Mouse (Mus musculus) E14TG2a.4 (cell line): Measurements from ENCODE around the gene Immt.
"Not testable (repeated sequence)": the region's sequence is repeated elsewhere in the genome, so short reads cannot be mapped to it uniquely, and the experiment has no call there.

Source experiments
- H3K27me3 ChIP-seq: 2 replicates; pipeline ENCODE4 v1.6.1; 2014; ENCODE audit warnings: low read length, control low read depth; ENCODE audit not compliant: insufficient read depth
- H3K36me3 ChIP-seq: 2 replicates; pipeline ENCODE4 v1.6.1; 2014; ENCODE audit warnings: low read length, control low read depth; ENCODE audit not compliant: insufficient read depth
- H3K4me1 ChIP-seq: replicated peaks from 2 replicates; pipeline ENCODE4 v1.6.1; 2014; ENCODE audit warnings: low read depth, low read length, control low read depth
- H3K4me3 ChIP-seq: replicated peaks from 2 replicates; pipeline ENCODE4 v1.5.1; 2014; ENCODE audit warnings: mild to moderate bottlenecking, low read length
- H3K9me3 ChIP-seq: 2 replicates; pipeline ENCODE4 v1.6.1; 2014; ENCODE audit warnings: low read length, control low read depth
- CTCF ChIP-seq: conservative IDR thresholded peaks from 2 replicates; pipeline ENCODE4 v1.5.1; 2014; ENCODE audit warnings: low read length
- NANOG ChIP-seq: IDR thresholded peaks from 2 replicates; pipeline ENCODE4 v1.6.1; 2014; ENCODE audit warnings: borderline replicate concordance, low read length, mixed read lengths
- POU5F1 ChIP-seq: IDR thresholded peaks from 2 replicates; pipeline ENCODE4 v1.6.1; 2014; ENCODE audit warnings: low read length, borderline replicate concordance

Immt gene

GRCm38 (mm10) chr6:71829768-71830167 lies 1.4 kb upstream of the Immt start:
- Histone ChIP-seq H3K4me1 (peaks cover 37% of the 10 kb centered on the region), H3K36me3 (peaks cover 25% of the 10 kb centered on the region), H3K9me3 (no peaks in the 10 kb centered on the region), H3K4me3 (peak overlapping the region; percentile 98), H3K27me3 (no peaks in the 10 kb centered on the region)
- TF ChIP-seq CTCF (no peak), NANOG (no peak), POU5F1 (no peak)

DNA sequence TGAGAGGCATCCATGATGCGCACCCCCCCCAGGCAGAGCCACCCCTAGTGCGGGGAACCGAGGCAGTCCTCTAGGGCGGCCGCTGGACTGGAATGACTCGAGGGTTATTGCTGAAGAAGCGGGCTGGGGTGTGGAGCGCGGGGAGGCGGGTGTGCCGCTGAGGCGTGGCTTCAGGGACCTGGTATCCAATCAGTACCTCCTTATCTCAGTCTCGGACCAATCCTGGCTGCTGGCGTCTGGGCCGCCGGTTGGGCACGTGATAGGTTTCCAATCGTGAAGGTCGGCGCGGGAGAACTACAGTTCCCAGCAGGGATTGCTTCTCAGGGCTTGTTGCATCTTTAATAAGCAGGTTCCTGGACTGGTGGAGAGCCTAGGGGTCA lies 440 bp downstream of the Immt start:
- peaks cover 53% of the 10 kb centered on the region for H3K4me1 ChIP-seq
- no peak for TF ChIP-seq CTCF
- TF ChIP-seq POU5F1 = no peak
- no peak for TF ChIP-seq NANOG

DNA sequence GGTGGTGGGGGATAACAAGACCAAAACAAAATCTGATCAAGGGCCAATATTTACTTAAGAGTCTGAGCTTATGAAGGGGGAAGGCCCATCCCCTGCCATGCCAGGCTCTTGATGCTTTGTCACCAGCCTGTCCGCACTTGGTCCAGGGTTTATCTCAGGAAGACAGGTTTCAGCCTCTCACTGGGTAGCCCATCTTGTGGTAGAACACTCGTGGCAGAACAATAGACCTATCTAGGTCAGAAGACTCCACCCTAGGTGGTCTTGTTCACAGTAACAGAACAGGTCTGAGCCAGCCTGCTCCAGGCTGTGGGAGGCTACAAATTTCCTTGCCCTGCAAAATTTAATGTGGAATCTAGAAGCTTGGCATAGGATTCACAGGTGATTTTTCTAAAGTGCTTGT lies 5.7 kb downstream of the Immt start:
- no peaks in the 10 kb centered on the region for H3K27me3 ChIP-seq
- peaks cover 91% of the 10 kb centered on the region for H3K4me1 ChIP-seq
- no peaks in the 10 kb centered on the region for H3K9me3 ChIP-seq
- H3K4me3 ChIP-seq = peak overlapping the region; percentile 45; the same call in 1 of the 2 replicates
- no peak for TF ChIP-seq CTCF
- TF ChIP-seq NANOG = peak; percentile 46; the same call in 1 of the 2 replicates
- no peak for TF ChIP-seq POU5F1
- H3K36me3 ChIP-seq = peaks cover 47% of the 10 kb centered on the region

More for the DNA sequence above, 440 bp downstream of the Immt start:
- Histone ChIP-seq H3K4me3 (peak overlapping the region; percentile 98), H3K27me3 (no peaks in the 10 kb centered on the region), H3K9me3 (no peaks in the 10 kb centered on the region), H3K36me3 (peaks cover 40% of the 10 kb centered on the region)

DNA sequence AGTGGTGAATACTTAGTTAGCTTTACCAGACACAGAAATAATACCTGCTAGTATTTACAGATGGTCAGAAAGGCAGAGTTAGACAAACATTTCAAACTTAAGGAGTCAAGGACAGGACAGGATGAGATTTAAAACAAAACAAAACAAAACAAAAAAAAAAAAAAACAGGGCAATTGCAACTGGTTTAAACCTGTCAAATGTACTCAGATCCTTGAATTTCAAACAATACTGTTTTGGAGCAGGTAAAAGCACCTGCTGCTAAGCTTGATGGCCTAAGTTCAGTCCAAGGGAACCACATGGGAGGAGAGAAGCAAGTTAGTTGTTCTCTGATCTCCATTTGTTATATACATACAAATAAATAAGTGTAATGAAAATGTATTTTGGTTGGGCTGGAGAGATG lies 8.7 kb downstream of the Immt start:
- peaks cover 48% of the 10 kb centered on the region for H3K36me3 ChIP-seq
- H3K27me3 ChIP-seq = no peaks in the 10 kb centered on the region
- TF ChIP-seq POU5F1 (no peak), CTCF (no peak), NANOG (peak; percentile 59; the same call in 1 of the 2 replicates)
- H3K4me3 ChIP-seq = no peak overlapping the region
- peaks cover 78% of the 10 kb centered on the region for H3K4me1 ChIP-seq
- H3K9me3 ChIP-seq = no peaks in the 10 kb centered on the region

DNA sequence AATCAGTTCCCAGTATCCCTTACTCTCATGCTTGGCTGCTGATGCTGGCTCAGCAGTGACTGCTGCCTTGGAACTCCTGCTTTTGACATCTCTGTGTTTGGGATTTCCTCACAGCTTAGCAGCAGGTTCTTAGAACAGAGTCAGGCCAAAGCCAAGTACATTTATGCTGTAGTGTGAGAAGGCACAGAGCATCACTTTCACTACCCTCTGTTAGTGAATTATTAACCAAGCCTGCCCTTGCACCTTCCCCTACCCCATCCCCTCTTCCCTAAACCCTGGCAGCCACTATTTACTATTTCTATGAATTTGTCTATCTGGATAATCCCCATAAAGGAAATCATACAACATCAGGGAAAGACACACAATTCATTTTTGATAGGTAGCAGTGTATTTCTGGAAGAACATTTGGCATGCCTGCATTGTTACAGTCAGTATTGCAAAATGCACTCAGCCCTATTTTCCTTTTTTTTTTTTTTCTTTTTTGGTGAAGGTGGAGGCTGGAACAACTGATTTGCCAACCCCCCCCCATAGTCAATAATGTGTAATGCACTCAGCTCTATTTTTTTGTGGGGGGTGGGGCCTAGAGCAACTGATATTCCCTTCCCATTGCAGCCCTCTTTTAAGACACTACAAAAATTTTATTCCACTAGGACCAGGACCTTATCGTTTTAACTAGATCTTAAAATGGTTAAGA lies 9.6 kb downstream of the Immt start:
- Histone ChIP-seq H3K36me3 (peaks cover 49% of the 10 kb centered on the region), H3K9me3 (no peaks in the 10 kb centered on the region), H3K27me3 (no peaks in the 10 kb centered on the region), H3K4me3 (no peak overlapping the region), H3K4me1 (peaks cover 71% of the 10 kb centered on the region)
- TF ChIP-seq NANOG = no peak
- no peak for TF ChIP-seq POU5F1
- TF ChIP-seq CTCF = no peak

DNA sequence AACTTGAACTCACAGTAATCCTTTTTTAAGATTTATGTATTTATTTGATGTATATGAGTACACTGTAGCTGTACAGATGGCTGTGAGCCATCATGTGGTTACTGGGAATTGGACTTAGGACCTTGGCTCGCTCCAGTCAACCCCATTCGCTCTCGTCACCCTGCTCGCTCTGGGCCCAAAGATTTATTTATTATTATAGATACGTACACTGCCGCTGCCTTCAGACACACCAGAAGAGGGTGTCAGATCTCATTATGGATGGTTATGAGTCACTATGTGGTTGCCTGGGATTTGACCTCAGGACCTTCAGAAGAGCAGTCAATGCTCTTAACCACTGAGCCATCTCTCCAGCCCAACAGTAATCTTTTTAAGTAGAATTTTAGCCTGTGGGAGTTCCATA lies 15.8 kb downstream of the Immt start:
- not testable (repeated sequence) for H3K9me3 ChIP-seq, H3K4me3 ChIP-seq, H3K27me3 ChIP-seq
- Histone ChIP-seq H3K36me3 (peaks cover 96% of the 10 kb centered on the region), H3K4me1 (peaks cover 11% of the 10 kb centered on the region)

DNA sequence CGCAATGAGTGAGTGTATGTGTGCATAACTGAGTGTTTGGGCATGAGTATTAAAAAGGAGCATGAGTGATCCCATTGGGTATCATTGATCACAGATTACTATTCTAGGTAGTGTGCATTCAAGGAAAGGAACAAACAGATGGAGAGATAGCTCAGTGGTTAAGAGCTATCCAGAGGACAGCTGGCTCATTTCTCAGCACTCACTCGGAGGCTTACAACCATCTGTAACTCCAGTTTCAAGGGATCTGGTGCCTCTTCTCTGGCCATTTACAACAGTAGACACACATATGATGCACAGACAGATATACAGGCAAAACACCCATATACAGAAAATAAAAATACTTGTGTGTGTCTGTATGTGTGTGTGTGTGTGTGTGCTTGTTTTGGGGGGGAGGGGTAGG lies 36.6 kb downstream of the Immt start:
- Histone ChIP-seq H3K4me1 (no peaks in the 10 kb centered on the region), H3K27me3 (no peaks in the 10 kb centered on the region), H3K4me3 (no peak overlapping the region), H3K9me3 (no peaks in the 10 kb centered on the region), H3K36me3 (peaks cover 98% of the 10 kb centered on the region)
- TF ChIP-seq NANOG = no peak
- TF ChIP-seq POU5F1 = no peak
- TF ChIP-seq CTCF = no peak

DNA sequence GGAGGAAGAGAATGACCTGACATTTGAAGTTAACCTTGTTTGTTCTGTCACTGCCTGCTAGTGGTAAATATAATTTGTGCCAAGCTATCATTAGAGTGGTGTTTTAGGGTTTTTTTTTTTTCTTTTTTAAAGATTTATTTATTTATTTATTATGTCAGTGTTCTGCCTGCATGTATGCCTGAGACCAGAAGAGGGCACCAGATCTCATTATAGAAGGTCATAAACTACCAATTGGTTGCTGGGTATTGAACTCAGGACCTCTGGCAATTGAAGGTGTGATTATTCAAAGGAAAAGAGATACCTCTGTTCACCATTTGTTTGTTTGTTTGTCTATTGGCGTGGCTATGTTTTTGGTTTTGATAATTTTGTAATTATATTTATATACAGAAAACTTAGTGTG lies 37.7 kb downstream of the Immt start:
- H3K9me3 ChIP-seq = no peaks in the 10 kb centered on the region
- H3K4me1 ChIP-seq = no peaks in the 10 kb centered on the region
- H3K4me3 ChIP-seq = no peak overlapping the region
- TF ChIP-seq NANOG = no peak
- TF ChIP-seq CTCF = peak; percentile 25; the same call in 1 of the 2 replicates
- no peaks in the 10 kb centered on the region for H3K27me3 ChIP-seq
- peaks cover 98% of the 10 kb centered on the region for H3K36me3 ChIP-seq

DNA sequence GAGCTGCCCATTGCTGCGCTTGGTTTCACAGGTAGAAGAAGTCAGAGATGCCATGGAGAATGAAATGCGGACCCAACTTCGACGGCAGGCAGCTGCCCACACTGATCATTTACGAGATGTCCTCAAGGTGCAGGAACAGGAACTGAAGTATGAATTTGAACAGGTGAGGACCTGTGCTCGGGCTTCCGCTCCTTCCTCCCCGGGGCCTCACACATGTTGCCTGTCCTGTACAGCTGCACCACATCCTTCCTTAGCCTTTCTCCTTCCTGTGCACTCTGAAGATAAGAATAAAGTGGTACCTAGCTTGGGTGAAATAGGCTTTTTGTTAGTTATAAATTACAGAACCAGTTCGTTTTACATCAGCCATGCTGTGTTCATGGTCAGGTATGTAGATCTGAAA lies 40.3 kb downstream of the Immt start:
- H3K9me3 ChIP-seq = no peaks in the 10 kb centered on the region
- no peaks in the 10 kb centered on the region for H3K27me3 ChIP-seq
- peaks cover 98% of the 10 kb centered on the region for H3K36me3 ChIP-seq
- TF ChIP-seq POU5F1 = no peak
- TF ChIP-seq CTCF = no peak
- TF ChIP-seq NANOG = no peak
- peaks cover 8% of the 10 kb centered on the region for H3K4me1 ChIP-seq
- no peak overlapping the region for H3K4me3 ChIP-seq
